Comparison of ENCODE assay signal across 8 mouse cellular contexts in genomic region chr4:40851763-40852248, GRCm38 (mm10). TPM values are rescaled to one million over a fixed set of nuclear protein-coding genes. Genes with fewer than 3 reads are reported as not detected.
DNase-seq lines count a peak whose midpoint lies in the region; ATAC-seq and TF ChIP-seq lines count a peak whose summit lies in the region.

No protein-coding gene starts in this region.

- no peak for ATAC-seq in lung, embryonic 14.5 days (ENCODE audit: insufficient read depth)
- ATAC-seq in forebrain, embryonic 13.5 days: no peak
- no peak for ATAC-seq in liver, embryonic 13.5 days (ENCODE audit: low read depth)
- no peak for ATAC-seq in stomach, embryonic 15.5 days (ENCODE audit: insufficient read depth, low FRiP score, low read depth)
- ATAC-seq in erythroid progenitor cell, adult 5-6 weeks (replicated peaks; ENCODE audit: low FRiP score, poor library complexity, severe bottlenecking): no peak

- peak overlapping the region; percentile 97 for H3K4me2 ChIP-seq in lung, embryonic 14.5 days
- peak overlapping the region; percentile 86 for H3K4me2 ChIP-seq in forebrain, embryonic 13.5 days
- peak overlapping the region; percentile 84 for H3K4me2 ChIP-seq in liver, embryonic 13.5 days
- peak overlapping the region; percentile 87 for H3K4me2 ChIP-seq in stomach, embryonic 15.5 days

- no peak for TF ChIP-seq CTCF in lung, embryonic 14.5 days (IDR thresholded peaks at IDR 0.05; ENCODE audit: low read depth)

- H3K9me3 ChIP-seq in lung, embryonic 14.5 days (ENCODE audit: low read depth, low read length): no peaks in the 10 kb centered on the region
- no peaks in the 10 kb centered on the region for H3K9me3 ChIP-seq in forebrain, embryonic 13.5 days (replicated peaks)
- no peaks in the 10 kb centered on the region for H3K9me3 ChIP-seq in liver, embryonic 13.5 days (replicated peaks)
- no peaks in the 10 kb centered on the region for H3K9me3 ChIP-seq in stomach, embryonic 15.5 days

- peak overlapping the region; percentile 94 for H3K27ac ChIP-seq in lung, embryonic 14.5 days (ENCODE audit: low read depth)
- no peak overlapping the region for H3K27ac ChIP-seq in forebrain, embryonic 13.5 days
- H3K27ac ChIP-seq in liver, embryonic 13.5 days: peak overlapping the region; percentile 95
- H3K27ac ChIP-seq in stomach, embryonic 15.5 days: peak overlapping the region; percentile 96

- H3K4me1 ChIP-seq in lung, embryonic 14.5 days (ENCODE audit: insufficient read depth): peaks cover 32% of the 10 kb centered on the region
- peaks cover 52% of the 10 kb centered on the region for H3K4me1 ChIP-seq in forebrain, embryonic 13.5 days
- H3K4me1 ChIP-seq in liver, embryonic 13.5 days (replicated peaks): peaks cover 78% of the 10 kb centered on the region
- H3K4me1 ChIP-seq in stomach, embryonic 15.5 days: peaks cover 33% of the 10 kb centered on the region

- no peaks in the 10 kb centered on the region for H3K36me3 ChIP-seq in lung, embryonic 14.5 days (ENCODE audit: insufficient read depth)
- no peaks in the 10 kb centered on the region for H3K36me3 ChIP-seq in forebrain, embryonic 13.5 days (ENCODE audit: poor library complexity, severe bottlenecking)
- H3K36me3 ChIP-seq in liver, embryonic 13.5 days: peaks cover 13% of the 10 kb centered on the region
- H3K36me3 ChIP-seq in stomach, embryonic 15.5 days: no peaks in the 10 kb centered on the region

- H3K27me3 ChIP-seq in lung, embryonic 14.5 days (ENCODE audit: insufficient read depth, low read length): no peaks in the 10 kb centered on the region
- no peaks in the 10 kb centered on the region for H3K27me3 ChIP-seq in forebrain, embryonic 13.5 days
- H3K27me3 ChIP-seq in liver, embryonic 13.5 days: no peaks in the 10 kb centered on the region
- H3K27me3 ChIP-seq in stomach, embryonic 15.5 days (replicated peaks): no peaks in the 10 kb centered on the region

- H3K4me3 ChIP-seq in lung, embryonic 14.5 days (ENCODE audit: low read depth, low read length): peak overlapping the region; percentile 77
- H3K4me3 ChIP-seq in forebrain, embryonic 13.5 days: 0 out of 2 replicates have a peak overlapping the region, but pooled peaks have one; percentile 69
- H3K4me3 ChIP-seq in liver, embryonic 13.5 days (replicated peaks): peak overlapping the region; percentile 91
- peak overlapping the region; percentile 86 for H3K4me3 ChIP-seq in stomach, embryonic 15.5 days (replicated peaks)

- peak overlapping the region; percentile 90 for H3K9ac ChIP-seq in lung, embryonic 14.5 days
- H3K9ac ChIP-seq in forebrain, embryonic 13.5 days: peak overlapping the region; percentile 43; the same call in 1 of the 2 replicates
- peak overlapping the region; percentile 97 for H3K9ac ChIP-seq in liver, embryonic 13.5 days
- peak overlapping the region; percentile 35; the same call in 1 of the 2 replicates for H3K9ac ChIP-seq in stomach, embryonic 15.5 days

- WGBS in lung, embryonic 14.5 days: 18% methylated on average over 4 of the region's 4 CpGs
- WGBS in forebrain, embryonic 13.5 days: 55% methylated on average over 4 of the region's 4 CpGs
- WGBS in liver, embryonic 13.5 days (ENCODE audit: insufficient replicate concordance): 5% methylated on average over 4 of the region's 4 CpGs
- 27% methylated on average over 4 of the region's 4 CpGs for WGBS in stomach, embryonic 15.5 days

- DNase-seq in lung, embryonic 14.5 days: peak; percentile 44
- no peak for DNase-seq in lung, postnatal 14 days
- no peak for DNase-seq in liver, embryonic 13.5 days
- no peak for DNase-seq in adrenal gland, adult 18-20 months (ENCODE audit: low spot score in 2 of 2)
- DNase-seq in cerebellum, postnatal 25 days: no peak

RNA-seq across cellular contexts. Expression of gene B4galt1, which starts 2.0 kb away (rescaled TPM):
- polyA plus RNA-seq in lung, embryonic 14.5 days (2014; fragmentation: Nextera tagmentation; extraction: Ambion mirVana): 64.4 and 66.5 TPM in 2 replicates
- 7.8 and 9.1 TPM in 2 replicates for polyA plus RNA-seq in forebrain, embryonic 13.5 days (2015; fragmentation: Nextera tagmentation; extraction: Ambion mirVana)
- polyA plus RNA-seq in liver, embryonic 13.5 days (2015; fragmentation: Nextera tagmentation; extraction: Ambion mirVana): 29.9 and 33.8 TPM in 2 replicates
- polyA plus RNA-seq in stomach, embryonic 15.5 days (2015; fragmentation: Nextera tagmentation; extraction: Ambion mirVana): 47.2 and 47.8 TPM in 2 replicates
- total RNA-seq in adrenal gland, adult 18-20 months (2021): 10 to 100 TPM; 53.1 to 62.5 TPM
- total RNA-seq in erythroid progenitor cell, adult 5-6 weeks (2015; ENCODE audit: low replicate concordance): 49.4 and 49.9 TPM in 2 replicates
- 43.9 and 46.2 TPM in 2 replicates for total RNA-seq in erythroid progenitor cell, adult 5-6 weeks (2017; ENCODE audit: low replicate concordance)

Comparison
In these comparisons a context has a peak if more than half of its experiments do, and no peak if none do; other contexts are left out.
1. H3K9ac ChIP-seq: peak in every context shown above with its lines; median percentile 97 in liver, embryonic 13.5 days; 90 in lung, embryonic 14.5 days; 43 in forebrain, embryonic 13.5 days; 35 in stomach, embryonic 15.5 days.